Mouse (Mus musculus) large intestine, adult 2 months (tissue): ENCODE results near the gene 1810062G17Rik. TPM values are rescaled to one million over a fixed set of nuclear protein-coding genes. Genes with fewer than 3 reads are reported as not detected.
A peak's percentile ranks its signal among the peaks of the same experiment; 100 is the strongest.

ENCODE experiments used
- DNase-seq: peaks from one replicate; pipeline ENCODE4 v3.0.0-alpha.2; 2012; ENCODE audit warnings: low read depth, low spot score
- WGBS: fragments of 180-500 bp; shearing (Covaris S2); methylation state at CpG from one replicate; pipeline ENCODE4 v1.1.7; 2018; 5-methylcytosine and 5-hydroxymethylcytosine counted together
- polyA plus RNA-seq: library from polyadenylated mRNA; depleted of rRNA; stranded (reverse); fragments of >200 nt; gene quantifications from 2 replicates; pipeline ENCODE4 v1.2.3, GENCODE M21; 2012; rRNA removed

The 1810062G17Rik gene
- 0.73 and 0.95 TPM in 2 replicates for polyA plus RNA-seq

DNA sequence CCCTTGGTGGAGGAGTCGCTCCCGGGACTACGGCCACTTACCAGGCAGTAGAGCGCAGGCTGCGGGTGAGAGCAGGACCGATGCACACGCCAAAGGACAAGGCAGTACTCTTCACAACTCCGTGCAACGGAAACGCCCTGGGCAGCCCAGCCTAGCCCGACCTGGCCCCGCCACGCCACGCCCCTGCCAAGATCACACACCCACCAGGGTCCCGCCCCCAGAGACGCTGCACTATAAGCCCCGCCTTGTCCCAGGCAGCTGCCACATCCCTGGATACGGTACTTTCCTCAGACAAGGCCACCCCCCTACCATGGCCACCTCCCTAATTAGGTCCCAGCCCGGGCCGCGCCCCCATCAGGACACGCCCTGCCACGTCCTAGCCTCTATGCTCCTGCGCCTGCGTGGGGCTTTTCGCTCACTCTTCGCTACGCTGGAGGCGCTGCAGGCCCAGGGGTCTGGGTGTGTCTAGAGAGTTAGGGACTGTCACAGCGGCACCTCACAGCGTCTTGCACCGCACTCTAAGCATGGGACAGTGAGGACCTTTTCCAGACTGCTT, at the start of gene 1810062G17Rik, which contains the start of gene Anxa5:
Gene 1810062G17Rik, plus strand, starts transcription at position 406 of the 556 bp plus-strand sequence.
Gene Anxa5, minus strand, starts transcription at position 363 of the 556 bp plus-strand sequence.
- WGBS, result 0% methylated on average over 32 of the region's 32 CpGs
- peak; percentile 82 for DNase-seq

GRCm38 (mm10) chr3:36427386-36427785, 48.4 kb upstream of the 1810062G17Rik start:
- 96% methylated on average over 8 of the region's 8 CpGs for WGBS
- DNase-seq, result no peak

GRCm38 (mm10) chr3:36430360-36430759, 45.4 kb upstream of the 1810062G17Rik start:
- WGBS, result 92% methylated on average over 1 of the region's 1 CpGs
- DNase-seq, result no peak

DNA sequence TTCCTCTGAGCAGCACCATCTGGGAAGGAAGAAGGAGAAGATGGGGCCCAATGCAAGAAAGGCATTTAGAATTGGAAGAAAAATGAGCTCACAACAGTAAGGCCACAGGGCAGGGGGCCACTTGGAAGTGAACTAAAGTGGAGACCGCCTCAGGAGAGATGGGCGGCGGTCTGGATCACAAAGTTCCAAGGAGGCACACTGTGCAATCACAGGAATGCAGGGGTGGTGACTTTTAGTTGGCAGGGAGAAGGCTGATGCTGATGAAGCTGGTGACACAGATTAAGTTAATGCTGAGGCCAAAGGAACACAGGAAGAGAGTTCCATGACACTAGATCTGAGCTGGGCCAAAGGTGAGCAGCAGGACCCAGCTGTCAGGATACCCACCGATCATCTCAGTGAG, 35.5 kb upstream of the 1810062G17Rik start:
- DNase-seq, result no peak
- WGBS, result 71% methylated on average over 4 of the region's 4 CpGs

DNA sequence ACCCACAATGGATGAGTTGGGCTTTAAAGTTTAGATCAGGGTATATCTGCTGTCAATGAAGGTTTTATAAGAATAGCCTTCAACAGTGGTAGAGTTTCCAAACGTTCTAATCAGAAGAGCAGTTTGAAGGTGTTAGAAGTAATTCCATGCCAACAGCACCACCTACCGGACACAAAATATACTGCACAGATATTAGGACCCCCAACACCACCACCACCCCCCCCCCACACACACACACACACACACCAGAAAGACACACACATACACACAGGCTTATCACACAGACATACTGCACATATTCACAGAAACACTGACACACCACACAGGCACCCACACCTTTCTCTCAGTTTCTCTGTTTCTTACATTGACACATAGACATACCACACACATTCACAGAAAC, 33.3 kb upstream of the 1810062G17Rik start:
- DNase-seq, result no peak
- 3% methylated on average over 2 of the region's 2 CpGs for WGBS

- WGBS, result 93% methylated on average over 3 of the region's 3 CpGs
- no peak for DNase-seq
Measured at GRCm38 (mm10) chr3:36446041-36446440, 29.7 kb upstream of the 1810062G17Rik start.

DNA sequence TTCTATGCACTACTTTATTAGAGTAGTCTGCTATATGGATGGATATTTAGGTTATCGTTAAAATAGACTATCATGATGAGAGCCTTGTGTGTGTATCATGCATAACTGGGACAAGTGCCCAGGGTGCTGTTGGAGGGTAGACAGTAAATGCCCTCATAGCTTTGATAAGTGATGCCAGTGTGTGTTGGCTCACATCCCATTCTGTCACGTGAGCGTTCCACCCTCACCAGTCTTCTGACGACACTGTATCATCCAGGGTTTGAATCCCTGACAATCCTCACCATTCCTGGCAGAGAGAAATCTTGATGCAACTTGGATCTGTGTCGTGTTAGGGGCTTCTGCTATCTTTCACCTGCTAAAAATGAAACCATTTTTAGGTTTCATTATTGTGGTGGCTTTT, 29.2 kb upstream of the 1810062G17Rik start:
- no peak for DNase-seq
- WGBS, result 31% methylated on average over 5 of the region's 5 CpGs

DNA sequence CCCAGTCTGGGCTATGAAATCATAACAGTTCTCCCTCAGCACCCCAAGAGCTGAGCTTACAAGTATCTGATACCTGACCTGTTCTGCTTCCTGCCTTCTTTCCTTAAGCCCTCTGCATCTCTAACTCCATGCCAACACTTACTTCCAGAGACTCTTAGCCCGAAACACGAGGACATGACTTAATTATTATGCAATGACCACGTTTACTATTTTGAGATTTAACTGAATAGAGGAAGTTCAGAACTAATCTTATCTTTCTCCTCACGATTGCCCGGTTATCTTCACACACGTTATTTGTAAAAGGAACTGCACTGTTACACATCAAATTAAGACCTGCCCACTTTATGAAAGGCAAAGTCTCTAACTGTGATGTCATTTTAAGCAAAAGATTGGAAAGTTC, 28.8 kb upstream of the 1810062G17Rik start:
- 10% methylated on average over 6 of the region's 6 CpGs for WGBS
- no peak for DNase-seq

- WGBS, result 60% methylated on average over 20 of the region's 20 CpGs
- no peak for DNase-seq
Measured at GRCm38 (mm10) chr3:36449292-36450165, 26.2 kb upstream of the 1810062G17Rik start.

- WGBS, result 55% methylated on average over 1 of the region's 1 CpGs
- no peak for DNase-seq
Measured at GRCm38 (mm10) chr3:36452502-36452901, 23.2 kb upstream of the 1810062G17Rik start.

DNA sequence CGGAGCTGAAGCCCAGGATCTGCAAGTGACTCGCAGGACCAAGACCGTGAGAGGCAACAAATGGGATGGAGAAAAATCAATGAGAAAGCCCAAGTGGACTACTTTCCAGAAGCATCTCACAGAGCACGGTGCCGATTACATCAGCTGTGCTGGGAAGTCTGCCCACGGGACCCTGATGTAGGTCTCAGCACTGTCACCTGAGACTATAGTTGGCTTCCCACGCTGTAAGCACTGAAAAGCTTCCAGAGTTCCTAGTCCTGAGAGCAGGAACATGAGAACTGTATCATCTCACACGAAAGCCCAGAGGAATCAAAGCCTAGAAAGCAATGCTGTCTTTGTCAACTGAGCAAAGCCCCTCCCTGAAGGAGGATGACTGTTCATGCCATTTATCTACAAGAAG, 20.6 kb upstream of the 1810062G17Rik start:
- WGBS, result 88% methylated on average over 8 of the region's 8 CpGs
- DNase-seq, result no peak

DNA sequence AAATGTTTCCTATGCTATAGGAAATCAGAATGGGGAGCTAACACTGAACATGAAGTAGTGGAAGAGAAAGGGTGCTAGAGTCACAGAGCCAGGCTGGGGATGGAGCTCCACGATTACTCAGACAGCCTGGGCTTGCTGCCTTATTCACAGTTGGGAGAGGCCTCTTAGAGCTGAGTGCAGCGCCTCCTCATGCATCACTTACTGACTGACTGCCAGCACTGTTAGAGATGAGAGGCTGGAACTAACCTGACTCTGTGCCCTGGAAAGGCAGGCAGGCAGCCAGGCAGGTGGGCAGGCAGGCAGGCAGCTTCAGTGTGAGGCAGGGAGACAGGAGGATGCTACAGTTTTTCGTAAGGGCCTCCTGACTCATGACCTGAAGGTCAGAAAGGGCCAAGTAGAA, 20.2 kb upstream of the 1810062G17Rik start:
- 79% methylated on average over 3 of the region's 3 CpGs for WGBS

DNA sequence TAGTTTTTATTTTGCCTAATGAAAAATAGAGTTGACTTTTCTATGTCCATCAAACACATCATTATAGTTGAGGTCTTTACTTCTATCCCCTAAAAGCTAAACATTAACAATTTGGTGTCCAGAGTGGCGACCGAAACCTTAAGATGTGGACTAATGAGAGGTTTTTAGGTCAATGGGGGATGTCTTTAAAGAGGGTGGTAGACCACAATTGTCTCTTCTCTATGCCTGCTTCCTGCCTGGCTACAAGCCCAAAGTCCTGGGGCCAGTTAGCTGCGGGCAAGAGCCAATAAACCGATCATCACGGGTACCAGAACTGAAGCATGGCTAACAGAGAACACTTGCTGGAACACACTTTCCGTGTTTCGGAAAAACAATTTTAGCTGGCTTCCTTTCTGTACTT, 15.0 kb upstream of the 1810062G17Rik start:
- 40% methylated on average over 7 of the region's 7 CpGs for whole genome bisulfite sequencing
- no peak for DNase-seq

More for the DNA sequence above, 20.2 kb upstream of the 1810062G17Rik start:
- no peak for DNase-seq

DNA sequence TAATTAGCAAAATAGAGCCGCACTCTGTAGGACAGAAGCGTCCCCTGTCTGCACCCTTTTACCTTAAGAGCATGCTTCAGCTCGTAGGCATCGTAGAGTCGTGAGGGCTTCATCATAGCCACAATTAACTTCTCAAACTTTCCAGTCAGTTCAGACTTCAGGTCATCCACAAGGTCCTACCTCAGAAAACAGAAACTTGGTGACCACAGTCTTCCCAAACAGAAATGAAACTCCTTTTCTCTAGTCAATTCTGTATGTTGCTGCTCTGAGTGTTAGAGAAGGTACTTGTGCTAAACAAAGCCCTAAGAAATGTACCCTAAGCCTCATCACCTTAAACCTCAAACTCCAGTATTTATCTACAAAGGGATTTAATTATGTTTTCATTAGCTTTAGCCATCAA, 13.9 kb upstream of the 1810062G17Rik start:
- DNase-seq, result no peak
- 89% methylated on average over 5 of the region's 5 CpGs for WGBS

DNA sequence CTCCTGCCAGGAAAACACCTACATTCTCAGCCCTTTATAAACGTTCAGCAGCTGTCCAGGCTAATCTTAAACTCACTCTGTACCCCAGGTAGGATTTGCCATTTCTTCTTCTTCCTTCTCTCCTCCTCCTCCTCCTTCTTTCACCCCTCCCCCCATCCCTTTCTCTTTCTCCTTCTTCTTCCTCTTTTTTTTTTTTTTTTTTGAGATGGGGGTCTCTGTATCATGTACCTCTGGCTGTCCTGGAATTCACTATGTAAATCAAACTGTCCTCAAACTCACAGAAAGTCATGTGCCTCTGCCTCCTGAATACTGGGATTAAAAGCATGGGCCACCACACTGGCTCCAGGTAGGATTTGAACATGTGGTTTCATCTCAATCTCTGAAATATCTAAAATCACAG, 13.4 kb upstream of the 1810062G17Rik start:
- no peak for DNase-seq
- WGBS, result 39% methylated on average over 1 of the region's 1 CpGs

GRCm38 (mm10) chr3:36465538-36465937, 10.2 kb upstream of the 1810062G17Rik start:
- 66% methylated on average over 7 of the region's 7 CpGs for WGBS
- no peak for DNase-seq

GRCm38 (mm10) chr3:36467632-36468031, 8.1 kb upstream of the 1810062G17Rik start:
- DNase-seq, result no peak
- WGBS, result 70% methylated on average over 7 of the region's 7 CpGs

GRCm38 (mm10) chr3:36468871-36469270, 6.9 kb upstream of the 1810062G17Rik start:
- DNase-seq, result no peak
- 61% methylated on average over 2 of the region's 2 CpGs for WGBS

GRCm38 (mm10) chr3:36471856-36472255, 3.9 kb upstream of the 1810062G17Rik start:
- WGBS, result 53% methylated on average over 4 of the region's 4 CpGs
- DNase-seq, result no peak

DNA sequence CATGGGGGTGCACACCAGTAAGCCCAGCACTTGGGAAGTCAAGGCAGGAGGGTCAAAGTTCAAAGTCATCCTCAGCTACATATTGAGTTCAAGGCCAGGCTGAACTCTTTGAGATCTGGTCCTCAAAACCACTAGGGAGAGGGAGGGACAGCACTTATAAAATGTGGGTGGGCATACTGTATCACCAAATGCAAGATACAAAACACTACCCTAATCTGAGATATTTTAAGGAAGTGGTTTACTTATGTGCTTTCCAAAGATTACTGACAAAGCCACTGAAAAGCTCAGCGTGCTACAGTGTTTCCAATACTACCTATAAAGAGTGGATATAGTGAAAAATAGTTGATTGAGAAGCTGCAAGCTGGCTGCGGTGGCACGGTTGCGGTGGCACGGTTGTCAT, 2.5 kb upstream of the 1810062G17Rik start:
- 92% methylated on average over 5 of the region's 5 CpGs for WGBS
- no peak for DNase-seq

DNA sequence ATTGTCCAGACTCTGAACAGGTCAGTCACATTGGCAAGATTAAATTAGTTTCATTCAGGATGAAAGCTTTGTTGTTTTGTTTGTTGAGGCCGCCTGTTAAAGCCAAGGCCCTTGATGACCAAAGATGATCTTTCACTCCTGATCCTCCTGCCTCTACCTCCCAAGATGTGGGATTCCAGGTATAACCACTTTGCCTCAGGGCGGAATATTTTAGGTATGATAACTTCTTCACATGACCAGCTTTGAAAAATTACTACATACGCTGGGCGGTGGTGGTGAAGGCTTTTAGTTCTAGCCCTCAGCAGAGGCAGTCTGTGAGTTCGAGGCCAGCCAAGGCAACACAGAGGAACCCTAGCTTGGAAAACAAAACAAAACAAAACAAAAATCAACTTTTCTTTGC, 1.3 kb upstream of the 1810062G17Rik start:
- 70% methylated on average over 5 of the region's 5 CpGs for WGBS
- DNase-seq, result no peak
